Mouse (Mus musculus) lung, embryonic 16.5 days (tissue): ENCODE results near the gene Kcnmb2. TPM values are rescaled to one million over a fixed set of nuclear protein-coding genes. Genes with fewer than 3 reads are reported as not detected.
A peak's percentile ranks its signal among the peaks of the same experiment; 100 is the strongest.

Experiments used
- ATAC-seq: fragments of 200-750 bp; cut with Nextera tagmentation; 2 replicates; pipeline ENCODE4 v1.8.0; 2017; ENCODE audit warnings: low read depth, mild to moderate bottlenecking, moderate library complexity
- H3K27ac ChIP-seq: fragments of 300-500 bp; sonication (generic); 2 replicates; pipeline ENCODE4 v1.5.1; 2014; ENCODE audit warnings: mild to moderate bottlenecking, control low read depth, low read length
- H3K27me3 ChIP-seq: fragments of 300-500 bp; sonication (generic); 2 replicates; pipeline ENCODE4 v1.6.1; 2014; ENCODE audit warnings: low read depth, low read length, mixed read lengths; ENCODE audit not compliant: control insufficient read depth, insufficient read depth
- H3K36me3 ChIP-seq: fragments of 300-500 bp; sonication (generic); 2 replicates; pipeline ENCODE4 v1.6.1; 2014; ENCODE audit warnings: low read length; ENCODE audit not compliant: control insufficient read depth, insufficient read depth
- H3K4me1 ChIP-seq: fragments of 300-500 bp; sonication (generic); replicated peaks from 2 replicates; pipeline ENCODE4 v1.6.1; 2014; ENCODE audit warnings: low read length, mixed read lengths; ENCODE audit not compliant: control insufficient read depth, insufficient read depth
- H3K4me2 ChIP-seq: fragments of 300-500 bp; sonication (generic); 2 replicates; pipeline ENCODE4 v1.6.1; 2014; ENCODE audit warnings: low read depth, low read length, control low read depth
- H3K4me3 ChIP-seq: fragments of 300-500 bp; sonication (generic); 2 replicates; pipeline ENCODE4 v1.5.1; 2014; ENCODE audit warnings: mild to moderate bottlenecking, low read length, control low read depth
- H3K9ac ChIP-seq: fragments of 300-500 bp; sonication (generic); 2 replicates; pipeline ENCODE4 v1.6.1; 2014; ENCODE audit warnings: low read length, control low read depth
- H3K9me3 ChIP-seq: fragments of 300-500 bp; sonication (generic); 2 replicates; pipeline ENCODE4 v1.6.1; 2016; ENCODE audit warnings: low read length; ENCODE audit not compliant: control insufficient read depth
- WGBS: fragments of 180-500 bp; shearing (Covaris S2); extraction: QIAGEN DNeasy Blood & Tissue Kit; methylation state at CpG from one replicate; pipeline ENCODE4 v1.1.7; 2014; 5-methylcytosine and 5-hydroxymethylcytosine counted together
- polyA plus RNA-seq: library from polyadenylated mRNA; unstranded; fragments of >200 nt; fragmentation: Nextera tagmentation; extraction: Ambion mirVana; gene quantifications from 2 replicates; pipeline ENCODE4 v1.2.1, GENCODE M21; 2015

Kcnmb2 gene
- polyA plus RNA-seq, 1 experiment from 2014 or later, result 0.67 TPM

GRCm38 (mm10) chr3:31911690-31912089, 9.4 kb downstream of the Kcnmb2 start:
- ATAC-seq, result peak; percentile 64
- Histone ChIP-seq H3K36me3 (no peaks in the 10 kb centered on the region), H3K4me2 (no peak overlapping the region), H3K9me3 (no peaks in the 10 kb centered on the region), H3K4me3 (no peak overlapping the region), H3K9ac (no peak overlapping the region), H3K4me1 (no peaks in the 10 kb centered on the region), H3K27me3 (no peaks in the 10 kb centered on the region), H3K27ac (no peak overlapping the region)
- WGBS, result 21% methylated on average over 3 of the region's 3 CpGs

DNA sequence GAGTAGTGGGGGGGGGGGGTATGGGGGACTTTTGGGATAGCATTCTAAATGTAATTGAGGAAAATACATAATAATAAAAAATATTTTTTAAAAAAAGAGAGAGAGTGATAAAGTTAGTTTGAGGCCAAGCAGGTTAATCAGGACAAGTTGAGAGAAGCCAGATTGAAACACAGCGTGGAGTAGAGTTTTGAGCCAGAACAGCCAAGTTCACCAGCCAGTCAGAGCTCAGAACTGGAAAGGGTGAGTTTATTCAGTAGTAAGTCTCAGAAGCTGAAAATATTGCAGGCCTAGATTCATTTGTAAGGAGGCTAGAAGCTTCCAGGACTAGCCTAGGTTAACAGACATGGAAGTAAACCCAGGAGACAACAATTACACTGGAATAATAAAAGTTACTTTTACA, 26.2 kb downstream of the Kcnmb2 start:
- H3K9ac ChIP-seq, result no peak overlapping the region
- 75% methylated on average over 1 of the region's 1 CpGs for WGBS
- H3K27me3 ChIP-seq, result no peaks in the 10 kb centered on the region
- no peak for ATAC-seq
- no peak overlapping the region for H3K4me2 ChIP-seq
- H3K36me3 ChIP-seq, result no peaks in the 10 kb centered on the region
- no peaks in the 10 kb centered on the region for H3K4me1 ChIP-seq
- H3K4me3 ChIP-seq, result no peak overlapping the region
- H3K9me3 ChIP-seq, result no peaks in the 10 kb centered on the region
- H3K27ac ChIP-seq, result no peak overlapping the region

- Histone ChIP-seq H3K9me3 (no peaks in the 10 kb centered on the region), H3K27me3 (no peaks in the 10 kb centered on the region), H3K27ac (no peak overlapping the region), H3K4me2 (no peak overlapping the region), H3K4me1 (no peaks in the 10 kb centered on the region), H3K36me3 (no peaks in the 10 kb centered on the region), H3K4me3 (no peak overlapping the region), H3K9ac (no peak overlapping the region)
- WGBS, result 48% methylated on average over 1 of the region's 1 CpGs
- no peak for ATAC-seq
Measured at GRCm38 (mm10) chr3:31934704-31935103, 32.4 kb downstream of the Kcnmb2 start.

- no peaks in the 10 kb centered on the region for H3K36me3 ChIP-seq
- no peaks in the 10 kb centered on the region for H3K4me1 ChIP-seq
- H3K4me2 ChIP-seq, result no peak overlapping the region
- WGBS, result 13% methylated on average over 6 of the region's 6 CpGs
- no peak overlapping the region for H3K9ac ChIP-seq
- no peak for ATAC-seq
- no peak overlapping the region for H3K27ac ChIP-seq
- H3K27me3 ChIP-seq, result no peaks in the 10 kb centered on the region
- no peak overlapping the region for H3K4me3 ChIP-seq
- no peaks in the 10 kb centered on the region for H3K9me3 ChIP-seq
Measured at GRCm38 (mm10) chr3:31941478-31941877, 39.2 kb downstream of the Kcnmb2 start.

GRCm38 (mm10) chr3:31954213-31954612, 51.9 kb downstream of the Kcnmb2 start:
- H3K9me3 ChIP-seq, result no peaks in the 10 kb centered on the region
- no peaks in the 10 kb centered on the region for H3K36me3 ChIP-seq
- H3K4me1 ChIP-seq, result no peaks in the 10 kb centered on the region
- H3K4me3 ChIP-seq, result no peak overlapping the region
- H3K27me3 ChIP-seq, result no peaks in the 10 kb centered on the region
- WGBS, result 46% methylated on average over 3 of the region's 3 CpGs
- H3K4me2 ChIP-seq, result no peak overlapping the region
- no peak overlapping the region for H3K9ac ChIP-seq
- H3K27ac ChIP-seq, result no peak overlapping the region
- no peak for ATAC-seq

DNA sequence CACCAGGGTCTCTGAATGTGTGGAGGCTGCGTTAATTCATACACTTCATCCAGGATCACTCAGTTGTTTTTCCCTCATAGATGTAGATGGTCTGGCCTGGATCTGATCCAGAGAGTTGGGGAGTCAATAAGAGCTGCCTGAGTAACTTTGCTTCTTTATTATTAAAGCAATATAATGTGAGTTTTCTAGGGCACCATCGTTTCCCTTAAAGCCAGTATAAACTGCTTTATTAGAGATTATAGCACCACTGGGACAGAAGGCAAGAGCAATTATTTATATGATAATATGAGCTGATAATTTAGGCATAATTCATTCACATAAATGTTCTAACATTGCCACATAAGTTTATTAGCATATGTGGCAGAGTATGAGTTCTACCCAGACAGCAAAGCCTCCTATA, 52.7 kb downstream of the Kcnmb2 start:
- Histone ChIP-seq H3K27ac (no peak overlapping the region), H3K36me3 (no peaks in the 10 kb centered on the region), H3K9me3 (no peaks in the 10 kb centered on the region), H3K9ac (no peak overlapping the region), H3K4me3 (no peak overlapping the region), H3K4me2 (no peak overlapping the region), H3K27me3 (no peaks in the 10 kb centered on the region), H3K4me1 (no peaks in the 10 kb centered on the region)
- WGBS, result 67% methylated on average over 2 of the region's 2 CpGs
- no peak for ATAC-seq

DNA sequence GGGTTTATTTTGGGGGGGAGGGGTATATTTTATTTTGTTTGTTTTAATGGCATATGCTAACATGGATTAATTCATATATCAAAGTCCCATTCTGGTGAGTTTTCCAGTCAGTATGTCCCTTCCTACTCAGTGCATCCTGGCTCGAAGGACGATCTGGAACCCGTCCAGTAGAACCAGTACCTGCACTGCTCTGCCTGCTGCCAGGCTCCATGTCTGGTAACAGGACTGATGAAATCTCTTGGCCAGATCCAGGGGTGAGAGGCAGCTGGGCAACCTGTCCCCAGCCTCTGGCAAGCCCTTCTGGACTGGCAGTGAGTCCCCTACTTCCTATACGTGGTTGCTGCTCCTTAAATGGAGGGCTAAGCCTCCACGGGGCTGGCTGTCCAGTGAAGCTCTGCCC, 57.5 kb downstream of the Kcnmb2 start:
- ATAC-seq, result no peak
- 66% methylated on average over 5 of the region's 5 CpGs for whole genome bisulfite sequencing
- H3K9ac ChIP-seq, result no peak overlapping the region

GRCm38 (mm10) chr3:31961175-31961574, 58.9 kb downstream of the Kcnmb2 start:
- H3K27ac ChIP-seq, result no peak overlapping the region
- no peak overlapping the region for H3K4me2 ChIP-seq
- no peaks in the 10 kb centered on the region for H3K36me3 ChIP-seq
- no peaks in the 10 kb centered on the region for H3K9me3 ChIP-seq
- H3K4me1 ChIP-seq, result no peaks in the 10 kb centered on the region
- no peak overlapping the region for H3K4me3 ChIP-seq
- no peak for ATAC-seq
- H3K9ac ChIP-seq, result no peak overlapping the region
- 69% methylated on average over 3 of the region's 3 CpGs for WGBS
- no peaks in the 10 kb centered on the region for H3K27me3 ChIP-seq

More for the DNA sequence above, 57.5 kb downstream of the Kcnmb2 start:
- Histone ChIP-seq H3K4me2 (no peak overlapping the region), H3K27me3 (no peaks in the 10 kb centered on the region), H3K4me3 (no peak overlapping the region), H3K4me1 (no peaks in the 10 kb centered on the region), H3K36me3 (no peaks in the 10 kb centered on the region), H3K9me3 (no peaks in the 10 kb centered on the region), H3K27ac (no peak overlapping the region)

DNA sequence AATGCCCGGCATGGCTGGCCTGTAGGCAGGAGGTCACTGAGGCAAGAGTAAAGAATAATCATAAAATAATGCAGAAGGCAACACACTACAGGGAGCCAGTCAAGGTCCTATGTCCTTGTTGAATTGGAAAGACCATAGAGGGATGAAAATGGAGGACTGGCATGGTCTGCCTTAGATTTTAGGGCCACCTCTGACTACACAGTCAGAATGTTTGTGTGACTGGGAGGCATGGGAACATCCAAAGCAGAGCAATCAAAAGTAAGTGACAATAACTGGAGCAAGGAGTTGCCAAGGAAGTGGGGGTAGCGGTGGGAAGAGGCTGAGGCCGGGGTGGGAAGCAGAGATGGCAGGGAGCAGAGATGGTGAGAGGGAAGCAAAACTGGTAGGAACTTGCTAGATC, 60.8 kb downstream of the Kcnmb2 start:
- Histone ChIP-seq H3K4me1 (no peaks in the 10 kb centered on the region), H3K4me2 (no peak overlapping the region), H3K9ac (no peak overlapping the region), H3K9me3 (no peaks in the 10 kb centered on the region), H3K4me3 (no peak overlapping the region), H3K36me3 (no peaks in the 10 kb centered on the region), H3K27me3 (no peaks in the 10 kb centered on the region), H3K27ac (no peak overlapping the region)
- WGBS, result 91% methylated on average over 3 of the region's 3 CpGs
- no peak for ATAC-seq

DNA sequence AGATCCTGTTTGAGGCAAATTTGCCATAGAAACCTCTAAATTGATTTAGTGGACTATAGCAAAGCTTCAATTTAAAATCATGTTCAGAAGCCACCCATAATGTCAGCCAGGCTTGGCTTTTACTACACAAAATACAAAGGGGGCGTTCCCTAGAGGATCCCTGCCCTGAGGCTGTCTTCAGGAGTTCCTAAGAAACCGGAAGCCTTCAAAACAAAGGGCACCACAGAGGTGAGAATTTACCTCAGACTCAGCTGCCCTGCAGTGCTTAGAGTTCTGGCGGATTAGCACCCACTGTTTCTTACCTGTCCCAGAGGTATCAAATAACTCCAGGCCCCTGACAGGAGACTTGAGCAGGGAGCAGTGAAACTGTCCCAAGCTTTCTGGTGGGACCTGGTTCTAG, 77.4 kb downstream of the Kcnmb2 start:
- H3K9ac ChIP-seq, result no peak overlapping the region
- no peaks in the 10 kb centered on the region for H3K36me3 ChIP-seq
- 17% methylated on average over 3 of the region's 3 CpGs for WGBS
- no peaks in the 10 kb centered on the region for H3K4me1 ChIP-seq
- no peak overlapping the region for H3K4me3 ChIP-seq
- no peaks in the 10 kb centered on the region for H3K27me3 ChIP-seq
- no peak overlapping the region for H3K27ac ChIP-seq
- H3K9me3 ChIP-seq, result no peaks in the 10 kb centered on the region
- no peak for ATAC-seq
- H3K4me2 ChIP-seq, result no peak overlapping the region
